Mouse (Mus musculus) left cerebral cortex, adult 18-20 months (tissue): ENCODE results near the gene C2cd4c. TPM values are rescaled to one million over a fixed set of nuclear protein-coding genes. Genes with fewer than 3 reads are reported as not detected.

ENCODE experiments used
- DNase-seq, 2 experiments: peaks; one replicate each; pipeline ENCODE4 v3.0.0; 2021 to 2022; ENCODE audit warnings: low spot score in 2 of 2, mixed read lengths in 1 of 2
- total RNA-seq, 2 experiments: library from RNA; stranded (reverse); gene quantifications; 2 replicates each; pipeline ENCODE4 v1.2.3; 2021

The C2cd4c gene
- total RNA-seq, 2 experiments from 2014 or later = 16.7 to 18.6 TPM

DNA sequence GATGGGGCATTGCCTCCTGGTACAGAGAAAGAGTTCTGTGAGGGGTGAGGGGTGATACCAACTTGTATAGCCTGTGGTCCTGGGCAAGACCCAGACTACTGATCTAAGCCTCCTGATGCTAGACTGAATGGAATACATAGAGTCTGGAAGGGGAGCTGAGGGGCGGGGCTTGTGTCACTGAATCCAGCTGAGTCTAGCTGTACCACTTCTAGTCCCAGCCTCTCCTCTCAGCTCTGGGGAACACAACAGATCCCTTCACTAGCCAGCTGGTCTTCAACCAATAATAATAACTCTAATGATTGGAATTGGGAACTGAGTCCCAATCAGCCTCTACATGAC is 449 bp upstream of the C2cd4c start:
- no peak for DNase-seq

DNA sequence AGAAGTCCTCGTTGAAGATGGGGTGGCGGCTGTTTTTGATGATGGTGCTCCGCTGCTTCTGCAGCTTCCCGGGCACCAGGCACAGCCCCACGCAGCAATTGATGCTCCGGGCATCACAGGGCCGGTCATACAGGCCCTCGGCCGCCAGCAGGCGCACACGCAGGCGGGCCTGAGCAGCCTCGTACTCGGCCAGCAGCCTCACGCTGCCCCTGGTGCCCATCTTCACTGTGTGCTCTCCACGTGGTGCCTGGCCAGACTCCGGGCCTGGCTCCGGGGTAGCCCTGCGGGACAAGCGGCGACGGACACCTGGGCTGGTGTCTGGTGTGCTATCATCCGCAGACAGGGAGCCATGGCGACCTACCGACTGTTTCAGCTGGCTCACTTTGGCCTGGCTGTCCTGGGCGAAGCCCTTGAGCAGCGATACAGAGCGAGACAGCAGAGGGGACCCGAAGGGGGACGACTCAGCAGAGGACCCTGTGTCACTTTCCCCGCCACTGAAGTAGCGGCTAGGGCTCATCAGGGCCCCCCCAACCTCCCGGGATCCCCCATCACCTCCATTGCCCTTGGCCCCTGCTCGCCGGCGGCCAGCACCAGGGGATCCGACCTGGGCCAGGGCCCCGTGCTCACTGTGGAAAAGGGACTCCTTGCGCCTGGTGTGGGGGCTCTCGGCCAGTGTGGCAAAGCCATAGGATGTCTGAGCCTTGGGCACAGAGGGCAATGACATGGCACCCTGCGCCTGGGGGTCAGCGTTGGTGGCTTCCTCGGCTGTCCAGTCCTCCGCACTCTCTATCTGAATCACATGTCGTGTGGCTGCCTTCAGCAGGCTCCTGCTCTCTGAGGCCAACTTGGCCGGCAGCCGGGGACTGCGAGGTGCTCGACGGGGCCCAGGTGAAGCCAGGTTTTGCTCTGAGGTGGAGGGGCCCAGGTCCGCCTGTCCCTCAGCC is 1.4 kb downstream of the C2cd4c start:
- DNase-seq = no peak

DNA sequence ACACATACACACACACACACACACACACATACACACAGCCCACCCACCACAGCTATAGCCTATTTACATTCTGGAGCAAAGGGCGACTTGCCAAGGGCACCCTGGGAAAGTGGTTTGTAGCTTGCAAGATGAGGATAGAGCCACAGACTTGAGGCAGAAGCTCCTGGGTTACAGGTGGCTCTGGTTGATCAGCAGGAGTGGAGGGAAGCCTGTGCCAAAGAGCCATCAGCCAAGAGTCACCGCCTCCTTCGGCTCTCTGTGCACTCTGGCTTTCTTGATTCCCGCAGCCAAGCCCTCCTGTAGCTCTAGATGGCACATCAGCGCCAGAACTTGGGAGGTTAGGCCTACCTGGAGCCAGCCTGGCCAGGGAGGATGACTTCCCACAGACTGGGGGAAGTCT is 2.5 kb downstream of the C2cd4c start:
- no peak for DNase-seq

DNA sequence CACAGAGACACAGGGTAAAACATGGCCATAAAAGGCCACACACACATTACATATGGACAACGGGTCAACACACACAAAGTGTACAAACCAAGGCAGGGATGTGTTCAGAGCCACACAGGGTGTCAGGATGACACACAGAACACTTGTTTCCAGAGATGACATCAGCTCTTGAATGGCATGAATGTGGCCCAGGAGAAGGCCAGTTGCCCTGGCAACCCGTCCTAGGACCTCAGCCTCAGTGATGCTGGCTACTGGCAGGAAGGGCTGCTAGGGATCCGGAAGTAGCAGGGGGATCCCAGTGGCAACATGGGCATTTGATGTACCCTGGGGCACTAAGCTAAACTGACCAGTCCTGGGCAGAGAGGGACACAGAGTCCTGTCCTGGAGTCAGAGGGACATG is 4.5 kb downstream of the C2cd4c start:
- no peak for DNase-seq

DNA sequence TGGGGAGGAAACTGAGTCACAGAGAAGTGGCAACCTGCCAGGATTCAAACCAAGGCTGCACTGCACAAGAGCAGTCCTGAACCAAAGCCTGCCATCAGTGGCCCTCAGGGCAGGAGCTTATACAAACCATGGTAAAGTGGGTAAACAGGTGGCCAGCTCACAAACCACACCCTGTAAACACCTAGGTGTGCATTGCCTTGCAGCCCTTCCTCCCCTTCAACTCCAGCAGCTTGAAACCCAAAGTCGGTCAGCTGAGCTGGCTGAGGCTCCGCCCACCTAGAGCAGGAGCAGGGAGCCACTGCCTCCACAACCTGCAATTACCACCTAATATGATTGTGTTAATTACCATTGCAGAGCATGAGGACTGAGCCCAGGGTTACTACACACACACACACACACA is 5.9 kb downstream of the C2cd4c start:
- no peak for DNase-seq

DNA sequence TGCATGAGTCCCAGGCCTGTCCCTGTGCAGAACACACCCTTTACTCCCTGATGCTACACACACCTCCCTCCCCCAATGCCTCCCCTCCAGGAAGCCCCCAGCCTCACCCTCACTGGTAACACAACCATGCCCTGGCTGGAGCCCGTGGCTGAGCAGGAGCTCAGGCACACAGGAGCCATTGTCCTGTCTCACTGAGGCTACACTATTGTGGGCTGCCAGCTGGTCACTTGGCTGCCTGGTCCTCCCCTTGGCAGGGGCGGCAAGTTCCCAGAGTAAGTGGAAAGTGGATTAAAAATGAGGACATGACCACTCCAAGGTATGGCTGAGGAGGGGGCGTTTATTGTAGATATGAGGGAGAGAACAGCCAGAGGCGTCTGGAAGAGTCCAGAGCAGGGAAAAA is 7.3 kb downstream of the C2cd4c start:
- no peak for DNase-seq

DNA sequence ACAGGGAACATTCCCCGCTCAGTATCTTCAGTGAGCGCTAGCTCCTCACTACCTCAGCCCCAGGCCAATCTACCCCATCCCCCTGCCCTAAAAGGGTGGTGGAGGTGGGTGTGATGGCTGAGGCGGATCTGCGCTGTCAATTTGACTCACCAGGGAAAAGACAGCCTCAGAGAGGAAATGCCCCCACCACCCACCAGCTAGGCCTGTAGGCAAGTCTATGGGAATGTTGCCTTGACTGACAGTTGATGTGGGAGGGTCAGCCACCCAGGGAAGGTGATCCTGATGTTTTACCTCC is 15.9 kb downstream of the C2cd4c start:
- peak in 1 of 2 experiments; percentile 52 for DNase-seq

DNA sequence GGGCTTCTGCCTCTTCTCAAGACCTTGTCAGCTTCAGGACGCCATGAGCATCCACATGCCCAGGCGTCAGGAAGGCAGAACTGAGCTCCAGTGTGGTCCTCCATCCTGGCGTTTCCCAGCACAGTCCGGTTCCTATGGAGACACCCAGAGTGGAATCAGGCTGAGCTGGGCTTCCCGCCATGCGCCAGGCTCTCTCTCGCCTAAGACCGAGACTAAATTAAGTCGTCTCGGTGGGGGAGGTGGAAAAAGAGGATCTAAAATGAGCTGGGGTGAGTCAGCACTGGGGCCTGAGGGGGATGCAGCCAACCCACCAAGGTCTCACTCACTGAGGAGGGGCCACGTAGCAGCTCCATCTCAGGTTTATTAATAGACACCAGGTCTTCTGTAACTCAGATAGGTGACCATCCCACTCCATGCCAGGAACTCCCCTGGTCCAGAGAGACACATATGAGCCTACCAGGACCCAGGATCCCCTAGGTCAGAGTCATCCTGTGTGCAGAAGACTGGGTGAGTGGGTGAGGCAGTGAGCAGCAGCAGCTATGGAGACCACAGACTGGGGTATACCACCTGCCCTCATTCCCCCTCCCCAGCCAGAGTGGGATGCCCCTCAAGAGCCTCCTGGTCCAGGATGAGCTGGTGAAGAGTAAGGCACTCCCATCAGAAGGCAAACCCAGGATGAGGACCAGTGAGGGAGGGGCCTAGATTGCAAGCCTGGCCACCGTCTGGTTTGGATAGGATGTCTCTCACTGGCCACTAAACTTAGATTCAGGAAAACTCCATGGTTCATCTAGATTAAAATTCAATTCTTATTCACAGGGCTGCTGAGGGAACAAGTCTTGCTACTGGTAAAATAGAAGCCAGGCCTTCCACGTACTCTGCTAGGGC is 16.5 kb downstream of the C2cd4c start:
- DNase-seq = peak; percentile 73 to 83

DNA sequence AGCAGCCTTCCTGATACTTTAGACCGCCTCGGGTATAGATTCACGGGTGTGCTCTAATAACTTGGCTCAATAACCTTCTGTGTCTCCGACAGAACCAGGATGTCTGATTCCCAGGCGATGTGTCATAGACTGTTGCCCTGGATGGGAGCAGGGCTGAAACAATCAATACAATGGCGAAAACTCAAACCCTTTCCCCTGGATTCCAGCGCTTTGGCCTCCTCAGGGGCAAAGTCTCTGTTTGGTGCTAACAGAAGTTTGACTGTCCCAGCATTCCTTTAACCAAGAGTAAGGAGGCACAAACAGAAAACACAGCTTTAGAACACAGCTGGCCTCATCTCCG is 18.3 kb downstream of the C2cd4c start:
- DNase-seq = no peak

DNA sequence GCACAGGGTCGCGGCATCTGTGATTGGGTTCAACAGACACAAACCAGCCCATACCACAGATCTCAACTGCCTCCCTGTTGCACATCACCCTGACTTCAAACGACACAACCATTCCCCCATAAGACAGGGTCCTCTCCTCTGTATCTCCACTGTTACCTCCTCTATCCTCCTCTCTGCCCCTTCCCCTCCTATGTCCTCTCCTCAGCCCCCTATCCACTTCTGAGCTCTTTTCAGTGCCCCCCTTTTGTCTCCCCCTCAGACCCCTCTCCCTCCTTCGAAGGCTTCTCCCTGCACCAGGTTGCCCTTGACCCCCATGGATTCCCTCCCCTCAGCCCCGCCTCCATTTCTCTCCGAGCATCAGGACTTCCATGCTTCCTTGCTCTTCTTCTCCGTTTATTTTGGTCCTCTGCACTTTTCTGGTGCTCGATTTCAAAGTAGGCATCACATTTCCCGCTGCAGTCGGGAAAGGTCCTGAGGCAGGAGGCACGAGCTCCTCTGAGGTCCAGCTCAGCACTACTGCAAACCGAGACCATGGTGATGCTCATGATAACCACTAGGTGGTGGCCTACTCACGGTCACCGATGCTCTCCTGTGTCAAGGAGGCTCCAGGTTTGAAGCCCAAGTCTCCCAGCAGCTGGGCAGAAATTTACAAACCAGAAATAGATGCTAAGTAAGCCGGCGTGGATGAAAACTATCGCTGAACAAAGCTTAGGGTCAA is 18.8 kb downstream of the C2cd4c start:
- DNase-seq = peak; percentile 67 to 69

DNA sequence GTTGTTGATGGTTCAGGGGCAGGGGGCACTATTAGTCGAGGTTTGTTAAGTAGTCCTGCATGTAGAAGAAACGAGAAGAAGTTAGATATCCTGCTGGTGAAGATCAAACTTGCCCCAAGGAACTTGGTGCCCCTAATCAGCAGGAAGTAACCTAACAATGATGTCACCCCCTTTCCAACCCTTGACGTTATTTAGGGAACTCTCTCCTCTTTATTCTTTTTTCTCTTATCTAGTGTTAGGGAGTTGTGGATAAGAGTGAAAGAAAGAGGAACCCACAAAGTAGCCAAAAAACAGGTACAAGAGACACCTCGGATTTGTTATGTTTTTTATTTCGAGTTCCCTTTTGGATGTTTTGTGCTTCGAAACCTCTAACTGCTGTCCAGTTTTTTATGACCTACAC is 19.7 kb downstream of the C2cd4c start:
- no peak for DNase-seq

DNA sequence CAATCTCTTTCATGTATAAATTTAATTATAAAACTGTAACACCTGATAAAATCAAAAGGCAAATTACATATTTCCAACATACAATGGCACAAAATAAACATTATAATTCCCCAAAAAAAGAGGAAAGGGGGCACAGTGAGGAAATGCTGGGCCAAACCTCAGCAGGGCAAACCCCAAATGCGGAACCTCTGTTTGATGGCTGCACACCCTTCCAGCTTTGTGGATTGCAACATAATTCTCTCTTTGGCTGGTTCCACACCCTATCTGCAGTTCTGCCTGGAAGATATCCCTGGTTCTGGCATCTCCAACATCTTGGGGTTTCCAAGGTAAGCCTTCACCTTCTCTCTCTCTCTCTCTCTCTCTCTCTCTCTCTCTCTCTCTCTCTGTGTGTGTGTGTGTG is 23.1 kb downstream of the C2cd4c start:
- no peak for DNase-seq

DNA sequence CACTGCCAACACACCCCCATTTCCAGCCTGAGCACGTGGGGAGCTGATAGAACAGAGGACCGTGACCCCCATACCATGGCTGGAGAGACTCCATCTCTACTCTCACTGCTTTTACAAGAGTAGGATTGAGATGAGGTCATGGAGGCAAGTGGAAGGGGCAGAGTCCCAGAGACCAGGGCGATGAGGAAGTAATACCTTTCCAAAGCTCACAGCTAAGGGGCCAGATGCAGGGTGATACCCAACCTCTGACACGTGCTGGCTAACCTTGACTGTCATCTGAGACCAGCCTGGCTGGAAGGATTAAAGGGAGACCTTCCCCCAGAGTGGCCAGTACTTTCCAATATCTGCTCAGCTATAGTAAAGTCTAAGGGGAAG is 26.1 kb downstream of the C2cd4c start:
- DNase-seq = no peak

DNA sequence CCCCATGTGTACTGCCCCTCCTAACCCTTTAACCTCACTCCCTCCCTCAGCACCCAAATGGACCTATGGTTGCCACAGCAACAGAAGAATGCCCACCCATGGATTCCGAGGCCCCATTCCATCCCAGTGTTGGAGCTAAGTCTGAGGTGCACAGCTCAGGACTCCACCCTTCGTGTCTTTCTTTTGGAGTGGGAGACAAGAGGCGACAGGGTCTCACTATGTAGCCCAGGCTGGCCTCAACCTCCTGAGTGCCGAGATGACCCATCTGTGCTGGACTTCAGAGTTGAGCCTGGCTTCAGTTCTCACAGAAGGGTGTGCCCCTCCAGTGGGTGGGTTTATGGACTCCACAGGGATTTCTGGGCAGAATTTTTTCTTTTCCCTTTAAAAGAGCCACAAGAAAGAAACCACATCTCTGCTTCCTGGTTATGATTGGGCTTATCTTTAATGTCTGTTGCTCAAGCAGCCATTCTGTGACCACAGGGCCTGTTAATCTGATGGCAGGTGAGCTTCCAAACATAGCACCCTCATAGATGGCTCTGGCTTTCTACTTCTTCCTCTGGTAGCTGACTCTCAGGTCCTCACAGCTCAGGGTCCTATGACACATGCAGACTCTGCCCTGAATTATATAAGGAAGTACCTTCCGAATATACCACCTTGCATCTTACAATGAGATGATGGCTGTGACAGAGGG is 26.6 kb downstream of the C2cd4c start, which contains the start of gene Theg:
Theg (minus strand) TSS at position 271 of the 691 bp plus-strand sequence.
- DNase-seq = no peak

DNA sequence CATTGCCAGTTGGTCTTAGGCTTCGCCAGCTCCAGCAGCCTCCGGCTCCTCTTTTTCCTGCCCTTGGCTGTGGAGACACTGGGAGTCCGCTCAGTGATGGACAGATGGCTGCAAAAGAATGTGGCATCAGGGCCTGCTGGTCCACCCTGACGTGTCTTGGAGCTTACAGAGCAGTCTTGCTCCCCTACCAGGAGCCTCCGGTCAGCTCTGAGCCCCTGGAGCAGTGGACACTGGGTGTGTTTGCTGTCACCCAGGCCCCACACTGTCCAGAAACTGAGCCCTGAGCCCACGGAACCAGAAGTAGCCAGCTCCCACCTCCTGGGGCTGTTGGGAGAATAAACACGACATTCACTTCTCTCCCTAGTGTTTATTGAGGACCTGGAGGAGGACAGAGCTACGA is 27.6 kb downstream of the C2cd4c start:
- DNase-seq = no peak

DNA sequence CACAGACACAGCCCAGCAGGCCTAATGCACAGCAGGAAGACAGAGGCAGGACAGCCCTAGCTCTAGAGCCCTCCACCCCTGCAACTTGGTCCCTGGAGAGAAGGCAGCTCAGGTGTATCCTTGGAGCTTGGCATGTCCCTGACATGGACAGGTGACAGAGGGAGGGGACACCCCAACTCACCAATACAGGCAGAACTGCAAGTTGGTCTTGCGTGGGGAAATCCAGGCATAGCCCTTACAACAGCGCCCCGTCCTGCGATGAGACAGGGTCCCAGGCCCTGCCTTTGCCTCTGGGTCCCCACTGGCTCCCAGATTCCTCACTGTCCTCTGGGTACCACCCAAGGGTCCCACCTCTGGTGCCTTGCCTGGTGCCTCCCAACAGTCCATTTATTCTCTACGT is 28.1 kb downstream of the C2cd4c start:
- no peak for DNase-seq

DNA sequence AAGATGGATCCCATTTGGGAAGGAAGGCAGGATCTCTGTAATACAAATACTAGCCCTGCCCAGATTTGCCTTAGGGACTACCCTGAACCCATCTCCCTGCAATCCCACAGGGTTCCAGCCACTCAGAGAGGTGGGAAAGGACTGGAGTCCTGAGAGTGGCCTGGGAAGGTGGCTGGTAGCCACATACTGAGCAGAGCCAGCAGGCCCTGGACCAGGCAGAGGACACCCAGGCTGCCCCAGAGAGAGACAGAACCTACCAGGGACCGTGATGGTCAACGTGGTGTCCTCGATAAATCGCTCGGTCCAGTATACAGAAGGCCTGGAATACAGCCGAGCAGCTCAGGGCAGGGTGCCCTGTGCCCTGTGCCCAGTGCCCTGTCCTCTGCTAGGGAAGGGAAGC is 28.7 kb downstream of the C2cd4c start:
- DNase-seq = no peak

DNA sequence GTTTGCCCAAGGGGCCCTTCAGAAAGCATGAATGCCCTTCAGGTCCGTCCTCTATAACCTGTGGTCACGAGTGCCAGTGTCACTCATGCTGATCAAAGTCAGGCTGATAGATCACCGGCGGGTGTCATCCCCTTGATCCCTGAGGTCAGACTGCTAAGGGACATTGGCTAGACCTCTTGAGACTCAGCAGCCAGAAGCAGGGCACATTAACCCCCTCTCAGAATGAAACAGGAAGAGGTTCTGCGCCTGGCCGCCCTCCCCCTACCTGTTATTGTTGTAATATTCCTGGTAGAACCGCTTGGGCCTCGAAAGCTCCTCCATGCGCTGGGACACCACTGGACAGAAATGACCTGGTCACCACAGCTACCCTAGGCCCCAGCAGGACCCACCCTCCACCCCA is 29.4 kb downstream of the C2cd4c start:
- no peak for DNase-seq

DNA sequence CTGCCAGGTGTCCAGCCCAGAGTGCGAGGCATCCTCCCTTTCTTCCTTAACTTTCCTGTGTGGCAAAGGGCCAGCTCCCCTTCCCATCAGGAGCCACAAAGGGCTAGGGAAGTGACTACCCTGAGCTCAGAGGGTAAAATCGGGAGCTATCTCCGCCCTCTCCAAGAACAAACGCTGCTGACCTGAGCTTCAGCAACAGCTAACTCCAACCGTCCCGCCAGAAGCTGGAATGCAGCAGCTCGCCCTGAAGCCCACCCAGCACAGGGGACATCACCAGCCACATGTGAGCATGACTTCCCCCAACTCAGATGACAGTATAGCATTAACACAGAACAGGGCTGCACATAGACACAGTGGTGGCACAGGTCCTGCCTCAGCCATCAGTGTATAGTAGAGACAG is 29.8 kb downstream of the C2cd4c start:
- DNase-seq = no peak

DNA sequence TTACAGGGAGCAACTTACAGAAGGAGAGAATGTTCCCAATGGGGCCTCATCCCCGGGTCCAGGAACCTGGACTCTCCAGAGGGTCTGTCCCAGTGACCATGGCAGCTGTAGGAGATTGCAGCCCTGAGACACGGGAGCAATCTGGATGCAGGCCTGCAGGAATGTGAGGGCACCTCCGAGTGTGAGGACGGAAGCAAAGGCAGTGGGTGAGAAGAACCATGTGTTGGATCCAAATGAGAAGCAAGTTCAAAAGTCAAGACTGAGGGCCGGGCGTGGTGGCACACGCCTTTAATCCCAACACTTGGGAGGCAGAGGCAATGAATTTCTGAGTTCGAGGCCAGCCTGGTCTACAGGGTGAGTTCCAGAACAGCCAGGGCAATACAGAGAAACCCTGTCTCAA is 32.3 kb downstream of the C2cd4c start:
- DNase-seq = no peak

DNA sequence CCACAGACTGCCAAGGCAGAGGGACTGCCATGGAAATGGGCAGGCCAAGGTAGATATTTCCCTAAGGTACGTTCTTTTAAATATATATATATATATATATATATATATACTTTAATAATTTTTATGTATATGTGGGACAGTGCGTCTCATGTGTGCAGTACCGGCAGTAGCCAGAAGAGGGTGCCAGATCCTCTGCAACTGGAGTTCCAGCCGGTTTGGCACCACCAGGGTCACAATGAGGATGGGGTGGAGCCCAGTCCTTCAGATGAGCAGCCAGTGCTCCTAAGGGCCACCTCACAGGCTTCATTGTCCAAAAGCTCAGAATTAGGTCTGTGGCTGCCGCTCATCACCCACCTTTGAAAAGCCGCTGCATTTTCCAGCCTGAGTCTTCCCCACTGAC is 33.0 kb downstream of the C2cd4c start:
- peak in 1 of 2 experiments; percentile 51 for DNase-seq
